Mouse (Mus musculus) right cerebral cortex, adult 2 months (tissue): ENCODE measurements around the gene Setdb1.
"Not testable (repeated sequence)": the region's sequence is repeated elsewhere in the genome, so short reads cannot be mapped to it uniquely, and the experiment has no call there.

Experiments used
- DNase-seq, 2 experiments: peaks; one replicate each; pipeline ENCODE4 v3.0.0; 2021 to 2022; ENCODE audit warnings: low spot score in 2 of 2

Setdb1 gene

GRCm38 (mm10) chr3:95356701-95357449 is at the start of gene Setdb1:
TSS of gene Setdb1 (minus strand) at chr3:95357202.
- DNase-seq: peak; percentile 90 to 98

GRCm38 (mm10) chr3:95402741-95403140 is 45.7 kb upstream of the Setdb1 start, which contains the start of gene 4930558C23Rik:
TSS of gene 4930558C23Rik (minus strand) at chr3:95402841.
- DNase-seq: no peak

GRCm38 (mm10) chr3:95394385-95394784 is 37.4 kb upstream of the Setdb1 start:
- DNase-seq: peak in 1 of 2 experiments; percentile 1

- no peak for DNase-seq
Observed at GRCm38 (mm10) chr3:95385401-95386075, 28.5 kb upstream of the Setdb1 start.

GRCm38 (mm10) chr3:95373208-95373607 is 16.2 kb upstream of the Setdb1 start:
- DNase-seq: no peak

GRCm38 (mm10) chr3:95370101-95370500 is 13.1 kb upstream of the Setdb1 start:
- no peak for DNase-seq

- DNase-seq: not testable (repeated sequence)
Observed at GRCm38 (mm10) chr3:95360276-95360675, 3.3 kb upstream of the Setdb1 start.

GRCm38 (mm10) chr3:95357746-95358145 is 744 bp upstream of the Setdb1 start:
- DNase-seq: no peak

- DNase-seq: peak in 1 of 2 experiments; percentile 13
Observed at GRCm38 (mm10) chr3:95355911-95356544, 974 bp downstream of the Setdb1 start.

GRCm38 (mm10) chr3:95349491-95349890 is 7.5 kb downstream of the Setdb1 start:
- DNase-seq: no peak

- not testable (repeated sequence) for DNase-seq
Observed at GRCm38 (mm10) chr3:95348343-95348742, 8.7 kb downstream of the Setdb1 start.

- DNase-seq: no peak
Observed at GRCm38 (mm10) chr3:95346454-95346853, 10.5 kb downstream of the Setdb1 start.

- DNase-seq: not testable (repeated sequence)
Observed at GRCm38 (mm10) chr3:95343356-95344000, 13.5 kb downstream of the Setdb1 start.

- DNase-seq: no peak
Observed at GRCm38 (mm10) chr3:95338251-95338650, 18.8 kb downstream of the Setdb1 start.

- no peak for DNase-seq
Observed at GRCm38 (mm10) chr3:95337345-95337744, 19.7 kb downstream of the Setdb1 start.

- DNase-seq: no peak
Observed at GRCm38 (mm10) chr3:95331528-95331927, 25.5 kb downstream of the Setdb1 start.

GRCm38 (mm10) chr3:95328803-95329404 is 28.1 kb downstream of the Setdb1 start:
- DNase-seq: no peak

GRCm38 (mm10) chr3:95324454-95325144 is 32.4 kb downstream of the Setdb1 start:
- DNase-seq: no peak

GRCm38 (mm10) chr3:95323429-95323828 is 33.6 kb downstream of the Setdb1 start:
- no peak for DNase-seq

GRCm38 (mm10) chr3:95319701-95320625 is 37.0 kb downstream of the Setdb1 start:
- peak in 1 of 2 experiments; percentile 21 for DNase-seq
